Mouse (Mus musculus): Measurements from ENCODE around the gene 2310022B05Rik.

The 2310022B05Rik gene

DNA sequence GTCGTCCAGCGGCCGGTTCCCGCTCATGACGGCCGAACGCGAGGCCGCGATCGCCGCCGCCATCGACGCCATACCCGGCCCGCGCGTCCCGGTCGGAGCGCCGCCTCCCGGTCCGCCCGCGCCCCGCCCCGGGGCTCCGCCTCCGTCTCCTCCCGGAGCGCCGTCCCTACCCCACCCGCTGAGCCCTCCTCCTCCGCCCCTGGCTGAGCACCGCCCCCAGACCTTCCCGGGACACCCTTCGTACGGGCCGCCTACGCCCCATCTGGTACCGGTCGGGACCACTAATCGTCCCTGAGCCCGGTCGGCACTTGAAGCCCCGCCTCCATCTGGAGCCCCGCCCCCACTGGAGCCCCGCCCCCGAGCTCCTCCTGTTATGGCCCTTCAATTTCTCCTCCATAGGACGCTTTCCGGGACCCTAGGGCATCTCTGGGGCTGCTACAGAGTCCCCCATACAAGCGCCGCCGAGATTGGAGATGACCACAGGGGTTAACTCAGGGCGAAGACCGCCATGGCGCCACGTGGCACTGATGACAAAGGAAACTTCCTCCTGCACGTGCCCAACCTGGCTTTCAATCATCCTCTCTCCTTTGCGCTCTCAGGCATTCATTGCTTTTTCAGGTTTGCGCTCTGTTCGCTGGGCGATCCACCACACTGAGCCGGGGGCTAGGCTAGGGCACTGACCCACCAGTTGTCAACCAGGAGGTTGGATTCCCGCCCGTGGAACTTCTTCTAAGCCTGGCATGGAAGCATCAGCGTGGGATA, at the start of gene 2310022B05Rik:
TSS of gene 2310022B05Rik (minus strand) at position 258 of the 762 bp plus-strand sequence.
- DNase-seq (ENCODE audit: low spot score): peak; percentile 82

GRCm38 (mm10) chr8:124705823-124706222, 42.7 kb upstream of the 2310022B05Rik start:
- DNase-seq (ENCODE audit: low spot score): no peak

DNA sequence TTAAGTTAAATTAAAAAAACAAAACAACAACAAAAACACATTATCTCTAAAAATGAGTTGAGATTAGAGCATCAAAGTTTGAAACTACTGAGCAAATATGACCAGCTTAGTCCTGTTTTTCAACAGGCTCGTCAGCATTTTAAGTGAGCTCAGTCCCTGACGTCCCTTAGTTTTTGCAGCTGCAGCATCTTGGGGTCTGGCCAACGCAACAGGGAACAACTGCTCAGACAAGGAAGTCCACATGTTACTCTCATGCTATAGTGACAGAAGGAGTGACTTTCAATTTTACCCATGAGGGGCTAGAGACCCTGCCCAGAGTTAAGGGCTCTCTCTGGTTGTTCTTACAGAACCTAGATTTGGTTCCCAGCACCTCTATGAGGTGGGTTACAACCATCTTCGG, 41.2 kb upstream of the 2310022B05Rik start:
- DNase-seq (ENCODE audit: low spot score): no peak

DNA sequence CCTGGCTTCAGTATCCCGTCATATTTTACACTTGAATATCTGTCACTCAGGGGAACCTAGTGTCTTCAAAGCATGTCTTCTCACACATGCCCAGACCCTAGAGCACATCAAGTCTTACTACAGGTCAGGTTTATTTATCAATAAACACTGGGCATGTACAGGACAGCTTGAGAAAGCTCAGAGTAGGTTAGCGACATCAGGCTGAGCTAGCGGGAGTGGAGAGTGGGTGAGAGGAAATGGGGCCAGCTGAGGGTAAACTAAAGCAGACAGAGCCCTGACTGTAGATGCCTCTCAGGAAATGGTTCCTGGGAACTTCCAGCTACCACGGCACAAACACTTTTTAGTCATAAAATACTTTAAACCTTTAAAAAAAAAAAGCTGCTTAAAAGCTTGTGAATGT, 40.4 kb upstream of the 2310022B05Rik start:
- no peak for DNase-seq (ENCODE audit: low spot score)

DNA sequence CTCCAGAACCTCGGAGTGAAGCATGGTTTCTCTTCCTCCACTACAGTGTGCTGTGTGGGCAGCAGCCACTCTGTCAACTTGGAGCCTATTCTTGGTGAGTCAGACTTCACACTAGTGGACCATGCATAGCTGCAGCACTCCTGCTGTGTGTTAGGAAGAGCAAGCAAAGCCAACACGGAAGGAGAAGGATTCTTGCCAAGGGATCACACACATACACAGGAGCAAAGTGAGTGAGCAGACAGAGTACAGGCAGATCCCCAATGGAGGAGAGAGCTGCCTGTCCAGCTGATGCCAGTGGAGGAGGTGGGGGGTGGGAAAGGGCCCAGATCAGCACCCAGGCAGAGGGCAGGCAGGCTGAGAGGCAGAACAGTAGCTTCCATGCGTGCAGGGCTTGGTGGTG, 39.0 kb upstream of the 2310022B05Rik start:
- no peak for DNase-seq (ENCODE audit: low spot score)

GRCm38 (mm10) chr8:124701023-124701422, 37.9 kb upstream of the 2310022B05Rik start:
- no peak for DNase-seq (ENCODE audit: low spot score)

DNA sequence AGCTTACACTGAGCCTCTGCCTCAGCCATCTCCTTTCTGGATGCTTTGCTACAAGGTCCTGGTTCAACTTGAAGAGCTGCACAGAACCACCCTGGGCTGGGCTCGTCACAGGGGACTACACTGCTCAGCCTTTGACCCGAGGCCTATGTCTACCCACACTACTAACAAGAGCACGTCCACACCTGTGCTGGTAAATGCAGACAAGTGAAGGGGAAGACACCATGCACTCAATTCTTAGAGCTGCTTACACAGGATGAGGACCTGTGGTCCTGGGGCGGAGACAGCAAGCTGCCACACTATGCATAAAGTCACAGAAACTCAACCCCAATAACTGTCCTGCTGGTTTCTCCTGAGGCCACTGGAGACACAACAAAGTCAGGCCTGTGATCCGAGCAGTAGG, 37.1 kb upstream of the 2310022B05Rik start:
- no peak for DNase-seq (ENCODE audit: low spot score)

DNA sequence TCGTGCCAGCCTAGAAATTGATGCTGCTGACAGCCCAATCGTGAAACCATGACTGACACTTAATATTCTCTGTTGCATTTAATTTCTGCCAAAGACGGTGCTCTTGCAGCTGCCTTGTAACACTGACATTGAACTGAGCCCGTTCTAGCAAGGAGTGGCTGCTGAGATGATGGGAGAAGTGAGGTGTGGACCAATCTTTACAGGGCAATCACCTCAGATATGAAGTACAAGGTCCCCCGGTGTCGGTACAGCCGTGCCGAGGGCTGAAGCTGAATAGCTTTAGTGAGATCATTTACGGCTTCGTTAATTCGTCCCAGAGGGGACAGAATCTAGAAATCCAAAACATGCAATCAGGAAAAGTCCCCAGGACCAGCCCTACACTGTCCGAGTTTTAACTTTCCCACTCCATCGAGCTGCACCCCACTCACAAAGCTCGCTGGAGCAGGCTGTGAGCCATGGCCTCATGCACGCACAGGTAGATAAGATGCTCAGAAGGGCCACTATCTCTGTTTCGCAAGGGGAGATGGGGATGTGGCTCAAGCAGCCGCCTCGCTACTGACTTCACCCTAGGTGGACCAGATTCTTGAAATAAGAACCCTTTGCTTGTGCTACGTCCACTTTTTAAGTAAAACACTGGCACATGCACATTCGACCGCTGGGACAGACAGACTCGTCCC, 32.4 kb upstream of the 2310022B05Rik start:
- DNase-seq (ENCODE audit: low spot score): no peak

GRCm38 (mm10) chr8:124691706-124692105, 28.5 kb upstream of the 2310022B05Rik start:
- no peak for DNase-seq (ENCODE audit: low spot score)

DNA sequence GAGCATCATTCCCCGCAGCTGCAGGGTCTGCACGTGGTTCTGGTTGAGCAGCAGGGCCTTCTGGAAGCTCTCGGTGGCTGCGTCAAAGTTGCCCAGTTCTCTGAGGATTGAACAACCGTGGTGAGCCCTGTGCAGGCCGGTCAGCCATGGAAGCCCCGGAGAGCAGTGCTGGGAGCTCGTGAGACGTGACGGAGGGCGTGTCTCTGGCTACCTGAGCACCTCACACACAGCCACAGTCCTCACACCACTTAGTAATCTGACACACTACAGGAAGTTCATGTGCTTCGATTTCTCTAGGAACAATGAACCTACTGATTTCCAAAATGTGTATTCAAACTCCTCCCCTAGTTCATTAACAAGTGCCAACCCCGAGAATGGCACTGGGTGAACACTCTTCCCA, 25.7 kb upstream of the 2310022B05Rik start:
- no peak for DNase-seq (ENCODE audit: low spot score)

- DNase-seq (ENCODE audit: low spot score): no peak
Observed at GRCm38 (mm10) chr8:124682218-124682617, 19.0 kb upstream of the 2310022B05Rik start.

DNA sequence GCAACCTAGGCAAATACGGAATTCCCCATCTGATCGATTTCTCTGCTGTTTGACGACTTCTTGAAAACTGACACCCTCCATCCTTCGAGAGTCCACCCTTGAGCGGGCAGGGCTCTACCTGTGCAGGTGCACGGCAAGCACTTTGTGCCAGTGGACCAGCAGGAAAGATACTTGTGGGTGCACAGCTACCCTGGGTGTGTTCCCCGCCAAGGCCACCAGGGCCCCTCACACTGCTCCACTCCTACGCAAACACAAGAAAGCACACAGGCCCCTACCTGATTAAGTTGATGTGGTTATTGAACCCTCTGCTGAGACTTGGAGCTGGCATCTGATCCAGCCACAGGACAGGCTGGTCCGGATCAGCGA, 18.6 kb upstream of the 2310022B05Rik start:
- DNase-seq (ENCODE audit: low spot score): no peak

DNA sequence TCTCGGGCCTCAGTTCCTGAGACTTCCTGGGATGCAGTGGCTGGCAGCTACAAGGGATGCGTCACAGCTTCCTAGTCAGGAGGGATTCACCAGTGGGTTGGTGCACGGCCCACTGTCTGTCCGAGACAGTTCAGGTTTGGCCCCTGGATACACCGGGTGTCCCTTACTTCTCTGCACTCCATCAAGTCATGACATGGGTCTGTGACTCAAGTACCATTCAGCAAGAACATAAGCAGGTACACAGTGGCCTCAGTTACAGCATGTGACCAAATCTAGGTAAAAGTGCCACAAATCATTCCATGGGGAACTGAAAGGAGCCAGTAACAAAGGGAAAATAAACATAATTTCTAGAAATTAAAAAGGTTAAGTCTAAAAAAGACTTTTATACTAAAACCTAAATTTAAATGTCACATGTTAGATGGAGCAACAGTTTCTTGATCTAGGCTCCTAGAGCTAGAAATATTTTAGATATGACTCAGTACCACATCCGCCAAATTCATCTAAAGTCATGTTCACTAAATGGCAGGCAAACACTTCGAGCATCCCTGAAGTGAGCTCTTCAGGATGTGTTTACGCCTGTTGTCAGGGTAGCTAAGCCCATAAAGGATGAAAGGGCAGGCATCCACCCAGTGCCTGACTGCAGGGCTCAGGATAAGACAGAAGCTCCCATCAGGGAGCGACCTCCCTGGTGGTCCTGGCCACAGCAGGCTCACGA, 18.1 kb upstream of the 2310022B05Rik start:
- no peak for DNase-seq (ENCODE audit: low spot score)

- DNase-seq (ENCODE audit: low spot score): no peak
Observed at GRCm38 (mm10) chr8:124678246-124678645, 15.1 kb upstream of the 2310022B05Rik start.

DNA sequence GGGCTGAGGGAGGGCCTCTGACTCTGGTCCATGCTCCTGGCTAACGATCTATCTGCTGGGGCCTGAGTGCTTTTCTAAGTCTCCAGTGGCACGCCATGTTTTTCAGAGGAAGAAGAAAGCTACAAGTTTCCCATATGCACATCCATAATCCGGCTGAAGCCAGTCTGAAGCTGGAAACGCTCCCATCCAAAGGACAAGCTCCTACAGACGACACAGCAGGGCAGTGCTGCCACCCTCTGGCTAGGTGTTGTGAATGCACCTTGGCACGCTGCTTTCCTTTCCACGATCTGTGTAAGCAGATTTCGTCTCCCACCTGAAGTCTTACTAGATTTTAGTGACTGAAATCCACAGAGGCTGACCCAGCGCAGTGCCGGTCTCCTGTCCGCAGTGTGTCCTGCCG, 14.3 kb upstream of the 2310022B05Rik start:
- peak; percentile 93 for DNase-seq (ENCODE audit: low spot score)

- DNase-seq (ENCODE audit: low spot score): no peak
Observed at GRCm38 (mm10) chr8:124677078-124677477, 13.9 kb upstream of the 2310022B05Rik start.

GRCm38 (mm10) chr8:124676661-124677060, 13.5 kb upstream of the 2310022B05Rik start:
- no peak for DNase-seq (ENCODE audit: low spot score)

- DNase-seq (ENCODE audit: low spot score): no peak
Observed at GRCm38 (mm10) chr8:124672345-124672744, 9.2 kb upstream of the 2310022B05Rik start.

GRCm38 (mm10) chr8:124668798-124669197, 5.6 kb upstream of the 2310022B05Rik start:
- DNase-seq (ENCODE audit: low spot score): peak; percentile 33

DNA sequence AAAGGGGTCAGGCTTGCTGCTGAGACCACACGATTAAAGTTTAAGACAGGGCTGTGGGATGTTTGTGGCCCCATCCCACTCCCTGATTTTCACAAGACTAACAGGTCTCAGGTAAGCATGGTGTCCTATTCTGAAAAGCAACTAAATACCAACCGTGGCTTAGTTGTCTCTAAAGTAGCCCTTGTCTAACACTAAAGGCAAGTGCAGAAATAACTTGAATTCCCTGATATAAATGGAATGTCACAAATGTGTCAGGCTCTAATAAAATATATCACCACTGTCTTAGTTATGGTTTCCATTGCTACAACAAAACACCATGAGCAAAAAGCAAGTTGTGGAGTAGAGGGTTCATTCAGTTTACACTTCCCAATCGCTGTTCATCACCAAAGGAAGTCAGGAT, 1.2 kb upstream of the 2310022B05Rik start:
- DNase-seq (ENCODE audit: low spot score): no peak

DNA sequence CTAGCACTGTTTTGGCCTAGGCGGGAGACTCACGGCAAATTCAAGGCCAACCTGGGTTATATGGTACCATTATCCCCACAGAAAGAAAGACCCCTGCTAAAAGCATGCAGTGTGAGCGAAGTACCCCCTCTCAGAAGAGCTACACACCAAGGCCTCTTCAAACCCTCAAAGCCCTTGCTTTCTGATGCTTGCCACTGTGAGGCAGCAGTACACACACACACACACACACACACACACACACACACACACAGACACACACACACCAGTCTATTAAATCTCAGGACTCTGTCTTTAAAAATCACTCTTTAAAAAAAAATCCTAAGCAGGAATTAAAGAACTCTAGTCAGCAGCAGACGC, 683 bp upstream of the 2310022B05Rik start:
- DNase-seq (ENCODE audit: low spot score): no peak

- DNase-seq (ENCODE audit: low spot score): peak; percentile 37
Observed at GRCm38 (mm10) chr8:124662446-124663111, 590 bp downstream of the 2310022B05Rik start.

GRCm38 (mm10) chr8:124661781-124662180, 1.4 kb downstream of the 2310022B05Rik start:
- no peak for DNase-seq (ENCODE audit: low spot score)

Measured in adipocyte (in vitro differentiated cells).